Mouse (Mus musculus) MEL (cell line): ENCODE results near the gene Foxs1. TPM values are rescaled to one million over a fixed set of nuclear protein-coding genes. Genes with fewer than 3 reads are reported as not detected.

ENCODE experiments used
- DNase-seq: peaks from one replicate; pipeline ENCODE4 v3.0.0; 2011; ENCODE audit warnings: low read depth, low spot score
- H3K27ac ChIP-seq: 2 replicates; pipeline ENCODE4 v1.5.1; 2012; ENCODE audit warnings: low read depth, mild to moderate bottlenecking, control low read depth, low read length, moderate library complexity; ENCODE audit not compliant: control insufficient read depth
- H3K27me3 ChIP-seq, 2 experiments: fragments of 150-350 bp in 1 of 2; sonication (generic) in 1 of 2; 2 replicates each; pipeline ENCODE4 v1.6.1; 2012; ENCODE audit warnings: low read length in 2 of 2, mild to moderate bottlenecking in 2 of 2, improper control_type of control experiment in 1 of 2, moderate library complexity in 1 of 2; ENCODE audit not compliant: insufficient read depth in 2 of 2, control insufficient read depth in 1 of 2
- H3K36me3 ChIP-seq, 2 experiments: 2 replicates each; pipeline ENCODE4 v1.6.1; 2012 to 2014; ENCODE audit warnings: low read length in 2 of 2, improper control_type of control experiment in 1 of 2, inconsistent platforms in 1 of 2, mild to moderate bottlenecking in 1 of 2; ENCODE audit not compliant: insufficient read depth in 2 of 2, control insufficient read depth in 1 of 2
- H3K4me1 ChIP-seq, 2 experiments: fragments of 150-350 bp in 1 of 2; sonication (generic) in 1 of 2; 2 replicates each; pipeline ENCODE4 v1.6.1; 2012; ENCODE audit warnings: low read length in 2 of 2, improper control_type of control experiment in 1 of 2, mild to moderate bottlenecking in 1 of 2; ENCODE audit not compliant: insufficient read depth in 2 of 2, control insufficient read depth in 1 of 2
- H3K4me3 ChIP-seq, 2 experiments: fragments of 150-350 bp in 1 of 2; sonication (generic) in 1 of 2; 2 replicates each; pipeline ENCODE4 v1.5.1; 2012; ENCODE audit warnings: low read depth in 2 of 2, low read length in 2 of 2, mild to moderate bottlenecking in 2 of 2, moderate library complexity in 2 of 2, control low read depth in 1 of 2, improper control_type of control experiment in 1 of 2; ENCODE audit not compliant: control insufficient read depth in 1 of 2, insufficient read depth in 1 of 2
- H3K79me2 ChIP-seq: 2 replicates; pipeline ENCODE4 v1.6.1; 2012; ENCODE audit warnings: mild to moderate bottlenecking, low read length, moderate library complexity; ENCODE audit not compliant: control insufficient read depth, poor library complexity, insufficient read depth
- H3K9ac ChIP-seq: 2 replicates; pipeline ENCODE4 v1.6.1; 2012; ENCODE audit warnings: low read depth, mild to moderate bottlenecking, control low read depth, low read length, moderate library complexity; ENCODE audit not compliant: control insufficient read depth, poor library complexity, severe bottlenecking
- H3K9me3 ChIP-seq: fragments of 150-350 bp; sonication (generic); replicated peaks from 2 replicates; pipeline ENCODE4 v1.6.1; 2012; ENCODE audit warnings: mild to moderate bottlenecking, low read length, improper control_type of control experiment, moderate library complexity; ENCODE audit not compliant: insufficient read depth
- BHLHE40 ChIP-seq: IDR thresholded peaks from 2 replicates; pipeline ENCODE4 v1.6.1; 2012; ENCODE audit warnings: low read depth, mild to moderate bottlenecking, inconsistent platforms, low read length, improper control_type of control experiment, borderline replicate concordance
- CHD1 ChIP-seq: IDR thresholded peaks from 2 replicates; pipeline ENCODE4 v1.6.1; 2012; ENCODE audit warnings: low read depth, mild to moderate bottlenecking, inconsistent platforms, low read length, improper control_type of control experiment
- CHD2 ChIP-seq: IDR thresholded peaks from 2 replicates; pipeline ENCODE4 v1.6.1; 2011; ENCODE audit warnings: low read length, improper control_type of control experiment
- CTCF ChIP-seq, 3 experiments: IDR thresholded peaks in 2 of 3; conservative IDR thresholded peaks in 1 of 3; 2 replicates each; pipeline ENCODE4 v1.5.1; 2011 to 2012; ENCODE audit warnings: low read length in 3 of 3, low read depth in 2 of 3, mild to moderate bottlenecking in 2 of 3, improper control_type of control experiment in 1 of 3, inconsistent platforms in 1 of 3, mixed read lengths in 1 of 3, moderate library complexity in 1 of 3; ENCODE audit not compliant: control insufficient read depth in 1 of 3, insufficient read depth in 1 of 3, poor library complexity in 1 of 3, severe bottlenecking in 1 of 3
- ELF1 ChIP-seq: IDR thresholded peaks from 2 replicates; pipeline ENCODE4 v1.6.1; 2014; ENCODE audit warnings: low read depth, mild to moderate bottlenecking, inconsistent platforms, low read length, improper control_type of control experiment, moderate library complexity
- GABPA ChIP-seq: IDR thresholded peaks from 2 replicates; pipeline ENCODE4 v1.6.1; 2012; ENCODE audit warnings: low read depth, mild to moderate bottlenecking, inconsistent platforms, low read length, improper control_type of control experiment, moderate library complexity
- HCFC1 ChIP-seq: IDR thresholded peaks from 2 replicates; pipeline ENCODE4 v1.6.1; 2012; ENCODE audit warnings: low read depth, mild to moderate bottlenecking, inconsistent platforms, low read length, improper control_type of control experiment, moderate library complexity
- KAT2A ChIP-seq: conservative IDR thresholded peaks from 2 replicates; pipeline ENCODE4 v1.6.1; 2012; ENCODE audit warnings: low read depth, low read length, improper control_type of control experiment, inconsistent platforms
- MAX ChIP-seq: IDR thresholded peaks from 2 replicates; pipeline ENCODE4 v1.6.1; 2011; ENCODE audit warnings: low read length, improper control_type of control experiment
- MXI1 ChIP-seq: IDR thresholded peaks from 2 replicates; pipeline ENCODE4 v1.6.1; 2011; ENCODE audit warnings: mild to moderate bottlenecking, low read depth, low read length, improper control_type of control experiment
- MYB ChIP-seq: IDR thresholded peaks from 2 replicates; pipeline ENCODE4 v1.6.1; 2011; ENCODE audit warnings: mild to moderate bottlenecking, low read depth, low read length, improper control_type of control experiment
- MYC ChIP-seq: IDR thresholded peaks from 2 replicates; pipeline ENCODE4 v1.6.1; 2011; ENCODE audit warnings: low read depth, mild to moderate bottlenecking, low read length, improper control_type of control experiment, moderate library complexity
- NRF1 ChIP-seq: IDR thresholded peaks from 2 replicates; pipeline ENCODE4 v1.6.1; 2014; ENCODE audit warnings: low read depth, mild to moderate bottlenecking, inconsistent platforms, low read length, improper control_type of control experiment, moderate library complexity; ENCODE audit not compliant: poor library complexity, insufficient read depth, severe bottlenecking
- POLR2A ChIP-seq, 2 experiments: IDR thresholded peaks; 2 replicates each; pipeline ENCODE4 v1.6.1; 2011 to 2012; ENCODE audit warnings: low read length in 2 of 2, mild to moderate bottlenecking in 2 of 2, control low read depth in 1 of 2, improper control_type of control experiment in 1 of 2, low read depth in 1 of 2, moderate library complexity in 1 of 2; ENCODE audit not compliant: control insufficient read depth in 1 of 2, insufficient read depth in 1 of 2, poor library complexity in 1 of 2
- TBP ChIP-seq: IDR thresholded peaks from 2 replicates; pipeline ENCODE4 v1.8.0; 2011; ENCODE audit warnings: low read depth, low read length, improper control_type of control experiment
- USF1 ChIP-seq: IDR thresholded peaks from 2 replicates; pipeline ENCODE4 v1.6.1; 2014; ENCODE audit warnings: low read depth, mild to moderate bottlenecking, inconsistent platforms, low read length, improper control_type of control experiment, moderate library complexity
- ZKSCAN1 ChIP-seq: IDR thresholded peaks from 2 replicates; pipeline ENCODE4 v1.6.1; 2012; ENCODE audit warnings: low read depth, mild to moderate bottlenecking, inconsistent platforms, low read length, improper control_type of control experiment, moderate library complexity
- ZMIZ1 ChIP-seq: IDR thresholded peaks from 2 replicates; pipeline ENCODE4 v1.6.1; 2012; ENCODE audit warnings: low read depth, mild to moderate bottlenecking, inconsistent platforms, low read length, improper control_type of control experiment, moderate library complexity
- polyA plus RNA-seq, 2 experiments: library from polyadenylated mRNA; stranded (reverse) in 1 of 2; unstranded in 1 of 2; fragments of >175 nt in 1 of 2; fragments of >200 nt in 1 of 2; gene quantifications; 2 replicates each; pipeline versions ENCODE4 v1.2.1 to v1.2.4; 2012; ENCODE audit warnings: low replicate concordance in 2 of 2, low read depth in 1 of 2; ENCODE audit not compliant: insufficient read length in 2 of 2, insufficient read depth in 1 of 2, missing spikeins in 1 of 2
- total RNA-seq: library from RNA; depleted of rRNA; stranded (reverse); fragments of 300-350 nt; gene quantifications from 2 replicates; pipeline ENCODE4 v1.2.3, GENCODE M21; 2012

Foxs1 gene
- total and polyA plus RNA-seq, 3 experiments = not detected

DNA sequence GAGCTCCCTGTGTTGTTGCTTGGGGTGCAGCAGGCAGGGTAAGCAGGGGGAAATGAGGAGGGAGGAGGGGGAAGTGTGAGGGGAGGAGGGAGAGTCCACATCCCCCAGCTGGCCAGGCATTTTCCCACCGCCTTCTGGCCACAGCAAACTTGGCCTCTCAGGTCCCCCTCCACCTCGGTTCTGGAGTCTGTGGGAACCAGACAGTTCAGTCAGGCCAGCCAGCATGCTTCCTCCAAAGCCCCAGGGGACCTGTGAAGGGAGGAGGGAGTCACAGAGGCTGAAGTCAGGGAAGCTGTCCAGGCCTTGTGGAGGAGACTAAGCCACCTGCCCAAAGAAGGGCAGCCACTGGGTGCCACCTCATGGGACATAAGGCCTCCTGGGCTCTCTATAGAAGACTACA, 2.7 kb downstream of the Foxs1 start:
- Histone ChIP-seq H3K4me3 (no peak overlapping the region), H3K36me3 (no peaks in the 10 kb centered on the region), H3K27ac (no peak overlapping the region), H3K4me1 (no peaks in the 10 kb centered on the region), H3K27me3 (peaks cover 0 to 5% of the 10 kb centered on the region in 2 experiments; a peak in 2 of 4 replicates), H3K79me2 (no peaks in the 10 kb centered on the region), H3K9ac (no peak overlapping the region), H3K9me3 (no peaks in the 10 kb centered on the region)
- no peak for DNase-seq
- TF ChIP-seq ZKSCAN1 (no peak), USF1 (no peak), BHLHE40 (no peak), NRF1 (no peak), CTCF (IDR thresholded peaks at IDR 0.05 in 2 of 3, conservative IDR thresholded peaks at IDR 0.05 in 1 of 3; ENCODE audit: control insufficient read depth in 1 of 3, insufficient read depth in 1 of 3, low read depth in 2 of 3, low read length in 3 of 3, poor library complexity in 1 of 3, severe bottlenecking in 1 of 3) (no peak), CHD1 (no peak), ELF1 (no peak)
- TF ChIP-seq, all 39 proteins: peak for 0

GRCm38 (mm10) chr2:152928988-152929370, 4.0 kb downstream of the Foxs1 start:
- H3K4me3 ChIP-seq = no peak overlapping the region
- H3K27me3 ChIP-seq = no peaks in the 10 kb centered on the region
- no peaks in the 10 kb centered on the region for H3K79me2 ChIP-seq
- H3K9ac ChIP-seq = no peak overlapping the region
- H3K27ac ChIP-seq = no peak overlapping the region
- H3K4me1 ChIP-seq = no peaks in the 10 kb centered on the region
- TF ChIP-seq ELF1 = no peak
- TF ChIP-seq ZMIZ1 = no peak
- TF ChIP-seq KAT2A = no peak
- no peak for TF ChIP-seq MYC
- no peak for TF ChIP-seq POLR2A (IDR thresholded peaks at IDR 0.05; ENCODE audit: control insufficient read depth in 1 of 2, insufficient read depth in 1 of 2, low read depth in 1 of 2, low read length in 2 of 2, poor library complexity in 1 of 2)
- no peak for TF ChIP-seq HCFC1
- TF ChIP-seq CTCF (IDR thresholded peaks at IDR 0.05 in 2 of 3, conservative IDR thresholded peaks at IDR 0.05 in 1 of 3; ENCODE audit: control insufficient read depth in 1 of 3, insufficient read depth in 1 of 3, low read depth in 2 of 3, low read length in 3 of 3, poor library complexity in 1 of 3, severe bottlenecking in 1 of 3) = no peak
- TF ChIP-seq CHD2 = no peak
- TF ChIP-seq BHLHE40 = no peak
- TF ChIP-seq MYB = no peak
- TF ChIP-seq MXI1 = no peak
- no peak for TF ChIP-seq MAX
- no peak for TF ChIP-seq TBP
- no peak for TF ChIP-seq GABPA
- no peaks in the 10 kb centered on the region for H3K9me3 ChIP-seq
- no peaks in the 10 kb centered on the region for H3K36me3 ChIP-seq
- no peak for DNase-seq
